ENCODE assay signal across 30 mouse cellular contexts in genomic region chr13:30711066-30711465, GRCm38 (mm10). TPM values are rescaled to one million over a fixed set of nuclear protein-coding genes. Genes with fewer than 3 reads are reported as not detected.
"Had no signal": no experiment of that assay in that cellular context is flagged by ENCODE, and none has a peak within 500 bp of the region (broad histone marks: within the 10 kb centered on the region; RNA-seq: fewer than 3 reads in every experiment).

No protein-coding gene starts in this region.

- DNase-seq: heart, postnatal 10 days; heart, postnatal 14 days; heart, postnatal 36 days; heart, postnatal 4 days; kidney, adult 11 months; kidney, adult 18-20 months; kidney, postnatal 10 days; kidney, postnatal 14 days; layer of hippocampus, adult 9-11 months; layer of hippocampus, postnatal 36 days had no signal

- H3K27ac ChIP-seq: heart, embryonic 10.5 days; heart, embryonic 13.5 days; heart, embryonic 15.5 days; hindbrain, embryonic 10.5 days; hindbrain, embryonic 12.5 days; hindbrain, embryonic 13.5 days; hindbrain, embryonic 14.5 days; hindbrain, embryonic 15.5 days; hindbrain, postnatal 0 days; intestine, embryonic 15.5 days; kidney, embryonic 15.5 days; kidney, postnatal 0 days; layer of hippocampus, adult 2 months; left cerebral cortex, adult 2 months had no signal

- H3K4me1 ChIP-seq: heart, embryonic 10.5 days; heart, embryonic 12.5 days; heart, embryonic 13.5 days; heart, embryonic 15.5 days; hindbrain, embryonic 10.5 days; hindbrain, embryonic 12.5 days; hindbrain, embryonic 13.5 days; hindbrain, embryonic 15.5 days; intestine, embryonic 15.5 days had no signal

- H3K36me3 ChIP-seq: hindbrain, embryonic 12.5 days; intestine, embryonic 15.5 days had no signal

- H3K27me3 ChIP-seq: heart, embryonic 12.5 days; heart, embryonic 13.5 days; heart, embryonic 15.5 days; hindbrain, embryonic 12.5 days; hindbrain, embryonic 13.5 days; hindbrain, embryonic 15.5 days; intestine, embryonic 15.5 days; kidney, embryonic 15.5 days had no signal

- H3K4me3 ChIP-seq: heart, embryonic 10.5 days; heart, embryonic 12.5 days; heart, embryonic 13.5 days; heart, embryonic 15.5 days; hindbrain, embryonic 10.5 days; hindbrain, embryonic 12.5 days; hindbrain, embryonic 13.5 days; hindbrain, embryonic 15.5 days; intestine, embryonic 15.5 days; kidney, embryonic 15.5 days; layer of hippocampus, adult 2 months; left cerebral cortex, adult 2 months had no signal

- ATAC-seq: hindbrain, embryonic 16.5 days; hindbrain, postnatal 0 days; inflammation-experienced regulatory T-cells, adult 6 months; intestine, embryonic 15.5 days; intestine, embryonic 16.5 days; intestine, postnatal 0 days had no signal

- H3K9ac ChIP-seq: heart, embryonic 12.5 days; heart, embryonic 13.5 days; heart, embryonic 15.5 days; hindbrain, embryonic 12.5 days; hindbrain, embryonic 13.5 days; hindbrain, embryonic 14.5 days; hindbrain, embryonic 15.5 days; intestine, embryonic 15.5 days; kidney, embryonic 15.5 days had no signal

- H3K9me3 ChIP-seq: heart, embryonic 10.5 days; heart, embryonic 12.5 days; heart, embryonic 13.5 days; heart, embryonic 15.5 days; hindbrain, embryonic 10.5 days; hindbrain, embryonic 12.5 days; hindbrain, embryonic 13.5 days; hindbrain, embryonic 15.5 days; intestine, embryonic 15.5 days; kidney, embryonic 15.5 days had no signal

- H3K4me2 ChIP-seq: heart, embryonic 11.5 days; heart, embryonic 12.5 days; heart, embryonic 13.5 days; heart, embryonic 15.5 days; hindbrain, embryonic 12.5 days; hindbrain, embryonic 13.5 days; hindbrain, embryonic 14.5 days; hindbrain, embryonic 15.5 days; intestine, embryonic 15.5 days; kidney, embryonic 15.5 days had no signal

RNA-seq across cellular contexts. Expression of gene Irf4, which starts 38.0 kb away (rescaled TPM):
- total RNA-seq: hindbrain, postnatal 0 days had no signal
- polyA plus RNA-seq: hindbrain, embryonic 10.5 days had no signal
